Mouse (Mus musculus) erythroblast, embryonic 14.5 days (primary cell): ENCODE data around the gene Snx14.

Experiments
- GATA1 ChIP-seq: IDR thresholded peaks from 2 replicates; pipeline ENCODE4 v1.6.1; 2012; ENCODE audit warnings: low read length, inconsistent platforms, mixed read lengths
- TAL1 ChIP-seq: IDR thresholded peaks from 3 replicates; pipeline ENCODE4 v1.6.1; 2012; ENCODE audit warnings: low read length, inconsistent platforms, mixed read lengths

GRCm38 (mm10) chr9:88439238-88439600 lies 461 bp upstream of the Snx14 start:
- TF ChIP-seq TAL1 (no peak), GATA1 (no peak)
